Mouse (Mus musculus): ENCODE data around the gene Zmynd10. TPM values are rescaled to one million over a fixed set of nuclear protein-coding genes. Genes with fewer than 3 reads are reported as not detected.

The Zmynd10 gene
- total and polyA plus RNA-seq, 3 experiments, result 0.37 to 0.52 (median 0.45) TPM

- DNase-seq, result peak; percentile 71
Measured at GRCm38 (mm10) chr9:107579023-107579900, 32.2 kb downstream of the Zmynd10 start.

- DNase-seq, result peak; percentile 94
Measured at GRCm38 (mm10) chr9:107580501-107581317, 33.6 kb downstream of the Zmynd10 start, which contains the start of gene Hyal3. Hyal3 (plus strand) TSS chr9:107580818.

DNA sequence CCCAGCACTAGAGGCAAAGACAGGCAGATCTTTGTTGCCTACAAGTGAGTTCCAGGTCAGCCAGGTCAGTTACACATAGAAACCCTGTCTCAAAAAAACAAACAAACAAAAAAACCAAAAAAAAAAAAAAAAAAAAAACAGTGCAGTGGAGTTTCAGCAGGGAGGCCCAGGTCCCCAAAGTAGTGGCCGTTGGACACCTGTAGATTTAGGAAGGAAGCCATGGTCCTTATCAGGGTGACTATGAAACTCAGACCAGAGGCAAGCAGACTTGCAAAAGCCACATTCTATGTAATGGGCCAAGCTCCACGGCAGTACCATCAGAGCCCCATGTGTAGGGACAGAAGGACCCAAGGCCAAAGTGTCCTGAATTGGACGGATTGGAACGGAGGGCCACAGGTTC, 34.5 kb downstream of the Zmynd10 start:
- DNase-seq, result no peak

- no peak for DNase-seq
Measured at GRCm38 (mm10) chr9:107582509-107583062, 35.5 kb downstream of the Zmynd10 start.

- DNase-seq, result no peak
Measured at GRCm38 (mm10) chr9:107583174-107583573, 36.1 kb downstream of the Zmynd10 start.

DNA sequence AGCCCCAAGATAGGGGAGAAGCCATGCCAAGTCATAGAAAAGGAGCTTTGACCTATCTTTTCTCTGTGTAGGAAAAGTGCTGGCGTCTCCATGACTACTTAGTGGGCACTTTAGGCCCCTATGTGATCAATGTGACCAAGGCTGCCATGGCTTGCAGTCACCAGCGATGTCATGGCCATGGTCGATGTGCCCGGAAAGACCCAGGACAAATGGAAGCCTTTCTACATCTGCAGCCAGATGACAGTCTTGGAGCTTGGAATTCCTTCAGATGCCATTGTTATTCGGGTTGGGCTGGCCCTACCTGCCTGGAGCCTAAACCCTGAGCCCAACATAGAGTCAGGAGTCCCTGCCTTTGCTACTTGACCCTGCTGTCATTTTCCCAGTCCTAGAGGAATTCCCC, 39.4 kb downstream of the Zmynd10 start:
- no peak for DNase-seq

- DNase-seq, result peak; percentile 98
Measured at GRCm38 (mm10) chr9:107586974-107587832, 40.1 kb downstream of the Zmynd10 start, which contains the start of gene Ifrd2. Ifrd2 (plus strand) TSS chr9:107587642.

DNA sequence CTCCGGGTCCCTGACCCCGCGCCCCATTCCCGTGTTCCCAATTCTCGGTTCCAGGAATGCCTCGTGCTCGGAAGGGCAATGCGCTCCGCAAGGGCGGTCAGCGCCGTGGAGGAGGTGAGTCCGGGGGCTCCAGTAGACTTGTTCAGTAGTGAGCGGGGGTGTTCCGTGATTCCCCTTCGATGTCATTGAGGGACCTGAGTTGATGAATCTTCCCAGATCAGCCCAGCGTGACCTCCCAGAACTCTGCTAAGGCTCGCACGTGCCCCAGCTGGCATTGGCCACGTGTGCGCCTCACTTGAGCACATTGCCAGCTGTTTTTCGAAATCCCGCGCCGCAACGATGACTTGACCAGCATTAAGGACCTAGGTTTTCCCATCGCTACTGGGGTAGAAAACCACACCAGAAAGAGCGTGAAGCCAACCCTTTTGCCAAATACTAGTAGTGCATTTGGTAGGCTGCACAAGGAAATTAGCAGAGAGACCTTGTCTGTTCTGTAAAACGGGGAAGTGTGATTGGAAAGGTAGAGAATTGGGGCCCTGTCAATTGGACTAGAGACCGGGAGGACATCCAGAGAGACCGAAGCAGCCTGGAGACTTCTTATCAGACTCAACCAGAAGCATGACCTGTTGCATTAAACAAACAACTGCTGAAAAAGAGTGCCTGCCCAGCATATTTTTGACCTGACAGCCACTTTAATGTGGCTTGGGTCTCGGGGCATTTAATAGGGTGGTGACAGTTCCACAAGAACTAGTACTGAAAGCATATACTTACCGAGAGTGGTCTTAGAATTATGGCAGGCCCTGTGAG, 40.9 kb downstream of the Zmynd10 start:
- peak; percentile 80 for DNase-seq

DNA sequence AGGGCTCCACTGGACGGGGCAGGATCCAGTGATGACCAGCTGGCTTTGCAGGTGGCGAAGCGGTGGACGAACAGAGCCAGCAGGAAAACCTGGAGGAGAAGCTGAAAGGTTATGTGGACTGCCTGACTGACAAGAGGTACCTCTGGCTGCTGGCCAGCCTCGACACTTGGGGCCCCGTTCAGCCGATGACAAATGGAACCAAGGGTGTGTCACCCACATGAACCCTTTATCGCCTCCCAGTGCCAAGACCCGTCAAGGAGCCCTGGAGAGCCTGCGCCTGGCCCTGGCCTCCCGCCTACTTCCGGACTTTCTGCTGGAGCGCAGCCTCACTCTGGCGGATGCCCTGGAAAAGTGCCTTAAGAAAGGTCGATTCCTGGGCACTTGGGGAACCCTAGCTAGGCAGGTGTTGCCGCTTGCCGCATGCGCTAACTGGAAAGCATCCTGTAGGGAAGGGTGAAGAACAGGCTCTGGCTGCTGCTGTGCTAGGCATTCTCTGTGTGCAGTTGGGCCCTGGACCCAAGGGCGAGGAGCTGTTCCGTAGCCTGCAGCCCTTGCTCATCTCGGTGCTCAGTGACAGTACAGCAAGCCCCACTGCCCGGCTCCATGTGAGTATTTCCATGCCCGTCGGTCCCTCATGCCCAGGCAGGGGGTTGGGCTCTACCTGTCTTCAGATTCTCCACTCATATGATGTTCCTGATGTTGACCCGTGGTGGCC, 43.1 kb downstream of the Zmynd10 start:
- DNase-seq, result no peak

DNA sequence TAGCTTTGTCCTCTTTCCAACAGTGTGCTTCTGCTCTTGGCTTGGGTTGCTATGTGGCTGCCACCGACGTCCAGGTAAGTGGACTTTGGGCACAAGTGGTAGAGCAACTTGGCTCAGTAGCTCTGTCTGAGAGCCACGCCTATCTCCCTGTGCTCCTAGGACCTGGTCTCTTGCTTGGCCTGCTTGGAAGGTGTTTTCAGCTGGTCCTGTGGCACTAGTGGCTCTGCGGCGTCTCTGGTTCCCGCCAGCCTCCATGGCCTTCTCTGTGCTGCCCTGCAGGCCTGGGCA, 43.6 kb downstream of the Zmynd10 start:
- no peak for DNase-seq

DNA sequence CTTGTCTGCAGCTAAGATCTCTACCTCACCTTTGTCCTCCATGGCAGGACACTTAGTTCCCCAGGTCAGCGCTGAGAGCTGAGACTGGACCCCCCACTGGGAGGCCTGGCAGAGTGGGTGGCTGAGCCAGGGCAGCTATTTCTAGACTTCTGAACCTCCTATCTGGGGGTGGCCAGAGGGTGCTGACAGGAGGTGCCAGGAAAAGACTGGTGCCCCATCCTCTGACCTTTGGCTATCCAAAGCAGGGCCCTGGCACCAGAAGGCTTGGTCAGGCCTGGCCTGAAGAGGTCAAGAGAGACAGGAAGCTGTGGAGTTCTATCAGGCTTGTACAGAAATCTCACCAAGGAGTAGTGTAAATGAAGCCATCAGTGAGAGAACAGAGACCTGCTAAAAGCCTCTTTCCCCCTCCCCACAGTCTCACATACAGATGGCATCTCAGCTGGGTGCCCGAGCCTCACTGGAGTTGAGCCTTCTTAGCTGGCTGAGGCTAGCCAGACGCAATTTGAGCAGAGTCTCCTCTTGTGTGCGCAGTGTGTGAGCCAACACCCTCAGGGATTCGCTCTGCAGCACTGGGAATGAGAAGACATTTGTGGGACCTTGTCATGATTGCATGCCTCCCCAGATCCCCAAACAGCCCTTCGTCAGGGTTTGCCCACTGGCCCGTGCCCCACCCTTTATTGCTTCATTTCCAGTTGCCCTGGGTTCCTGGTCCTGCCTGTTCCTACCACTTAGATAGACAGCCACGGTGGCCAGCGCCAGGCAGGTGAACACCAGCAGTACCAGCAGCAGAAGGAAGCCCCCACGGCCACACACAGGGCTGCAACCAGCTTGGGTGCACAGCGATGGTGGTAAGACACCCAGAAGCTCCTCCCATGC, 46.2 kb downstream of the Zmynd10 start:
- no peak for DNase-seq

DNA sequence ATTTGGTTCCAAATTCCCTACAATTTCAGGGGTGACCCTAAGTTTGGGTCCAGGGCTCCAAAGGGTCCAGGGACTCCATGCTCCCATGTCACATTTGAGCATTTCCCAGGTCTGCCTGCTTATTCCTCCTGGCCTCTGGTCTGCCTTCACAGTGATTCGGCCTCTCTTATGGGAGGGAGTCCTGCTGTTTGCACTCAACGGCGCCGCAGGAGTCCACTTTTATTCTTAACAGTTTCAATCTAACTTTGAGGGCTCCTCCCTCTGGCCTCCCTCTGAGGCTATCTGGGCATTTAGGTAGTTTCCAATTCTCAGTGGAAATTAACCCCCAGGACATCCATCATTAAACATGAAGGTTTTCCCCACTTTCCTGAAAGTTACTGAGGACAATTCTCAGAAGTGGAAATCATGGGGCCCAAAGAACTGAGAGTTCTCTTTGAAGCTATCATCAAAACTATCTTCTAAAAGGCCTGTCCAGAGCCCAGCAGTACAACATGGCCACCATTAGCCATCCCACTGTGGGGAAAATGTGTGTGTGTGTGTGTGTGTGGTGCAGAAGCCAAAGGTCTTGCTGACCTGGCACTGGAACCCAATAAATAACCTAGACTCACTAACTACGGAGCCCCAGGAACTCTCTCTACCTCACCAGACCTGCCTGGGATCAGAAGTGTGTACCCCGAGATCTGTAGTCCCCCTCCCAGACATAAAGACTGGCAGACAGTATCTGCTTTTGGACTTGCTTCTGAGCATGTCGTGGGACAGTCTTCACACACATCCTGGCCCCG, 47.4 kb downstream of the Zmynd10 start:
- DNase-seq, result no peak

DNA sequence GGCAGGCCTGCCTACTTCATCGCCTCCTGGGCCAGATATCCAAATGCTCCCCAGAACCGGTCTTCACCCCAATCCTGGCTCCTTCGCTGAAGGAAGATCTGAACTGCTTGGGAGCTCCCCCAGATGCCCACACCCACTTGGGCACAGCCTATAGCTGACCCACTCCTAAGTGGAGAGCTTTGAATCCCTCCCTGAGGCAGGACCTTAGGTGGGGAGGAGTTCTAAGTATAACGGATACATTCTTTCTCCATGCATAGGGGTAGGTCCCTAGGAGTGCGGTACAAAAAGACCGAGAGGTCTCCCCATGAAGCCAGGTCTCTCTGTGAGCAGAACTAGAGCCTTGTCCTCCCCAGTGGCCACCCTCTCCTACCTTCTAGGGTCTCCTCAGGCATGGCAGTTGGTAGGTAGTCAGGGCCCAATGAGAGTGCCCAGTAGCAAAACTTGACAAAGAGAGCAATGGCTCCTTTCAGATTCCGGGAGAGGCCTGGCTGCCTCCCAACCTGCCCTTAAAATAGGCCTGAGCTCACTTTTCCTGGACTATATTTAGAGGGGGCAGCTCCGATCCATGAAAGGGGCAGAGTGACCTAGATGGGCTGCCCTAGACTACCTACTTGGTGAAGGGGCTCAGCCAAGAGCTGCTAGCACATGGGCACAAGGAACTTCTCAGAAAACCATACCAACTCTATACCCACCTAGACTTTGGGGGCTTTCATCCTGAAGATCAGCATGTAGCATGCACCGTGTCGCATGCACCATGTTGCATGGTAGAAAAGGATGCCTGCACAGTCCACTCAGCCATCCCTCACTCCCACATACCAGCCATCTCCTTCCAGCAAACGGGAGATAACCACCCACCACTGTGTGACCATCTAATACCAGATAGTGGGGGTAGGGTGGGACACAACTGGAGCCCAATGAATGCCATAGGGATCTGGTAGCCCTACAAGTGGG, 49.8 kb downstream of the Zmynd10 start:
- no peak for DNase-seq

DNA sequence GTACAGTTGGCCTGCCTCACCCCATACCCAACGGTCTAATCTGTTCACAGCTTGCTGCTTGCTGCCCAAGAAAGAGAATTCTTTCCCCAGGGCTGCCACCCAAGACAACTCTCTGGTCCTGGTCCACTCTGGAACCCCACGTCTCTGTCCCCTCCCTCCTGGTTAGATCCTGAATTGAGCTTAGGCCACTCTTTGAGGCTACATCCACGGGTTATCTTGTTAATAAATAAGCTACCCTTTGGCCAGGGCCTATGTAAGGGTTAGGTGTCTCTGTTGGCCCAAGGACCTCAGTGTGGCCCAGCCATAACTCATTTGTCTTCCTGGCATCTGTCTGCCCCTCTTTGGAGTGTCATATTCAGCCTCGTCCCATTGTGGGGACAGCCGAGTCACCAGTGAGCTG, 51.3 kb downstream of the Zmynd10 start:
- DNase-seq, result no peak

GRCm38 (mm10) chr9:107599433-107599832, 52.3 kb downstream of the Zmynd10 start:
- no peak for DNase-seq

- no peak for DNase-seq
Measured at GRCm38 (mm10) chr9:107599842-107600241, 52.7 kb downstream of the Zmynd10 start.

DNA sequence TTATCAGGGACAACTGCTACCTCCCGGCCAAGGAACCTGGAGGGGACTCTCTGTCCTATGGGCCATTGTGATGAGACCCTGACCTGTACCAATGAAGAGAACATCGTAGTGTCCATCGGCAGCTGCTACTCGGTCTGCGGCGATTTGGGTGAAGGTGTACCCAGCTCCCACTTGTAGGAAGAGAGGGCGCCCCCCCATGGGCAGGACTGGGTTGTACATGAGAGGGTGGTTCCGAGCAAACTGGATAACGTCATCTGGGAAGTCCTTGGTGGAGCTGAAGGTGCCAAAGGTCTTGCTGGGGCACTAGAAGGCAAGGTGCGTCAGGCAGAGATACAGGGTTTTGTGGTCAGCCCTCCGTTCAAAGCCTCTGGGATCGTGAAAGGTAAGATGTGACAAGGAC, 53.6 kb downstream of the Zmynd10 start:
- DNase-seq, result no peak

Measured in adrenal gland, adult 2 months (tissue).